Mouse (Mus musculus) midbrain, embryonic 16.5 days (tissue): ENCODE measurements around the gene Plppr1. TPM values are rescaled to one million over a fixed set of nuclear protein-coding genes. Genes with fewer than 3 reads are reported as not detected.
A peak's percentile ranks its signal among the peaks of the same experiment; 100 is the strongest.

Experiments used
- ATAC-seq: fragments of 200-750 bp; cut with Nextera tagmentation; 2 replicates; pipeline ENCODE4 v1.8.0; 2017; ENCODE audit warnings: moderate TSS enrichment
- H3K27ac ChIP-seq: fragments of 300-500 bp; sonication (generic); 2 replicates; pipeline ENCODE4 v1.5.1; 2014; ENCODE audit warnings: mild to moderate bottlenecking, low read length, mixed read lengths
- H3K27me3 ChIP-seq: fragments of 300-500 bp; sonication (generic); 2 replicates; pipeline ENCODE4 v1.6.1; 2014; ENCODE audit warnings: low read depth, low read length, mixed read lengths; ENCODE audit not compliant: control insufficient read depth, insufficient read depth
- H3K36me3 ChIP-seq: fragments of 300-500 bp; sonication (generic); 2 replicates; pipeline ENCODE4 v1.6.1; 2014; ENCODE audit warnings: mild to moderate bottlenecking, low read length, moderate library complexity, mixed read lengths; ENCODE audit not compliant: control insufficient read depth, insufficient read depth
- H3K4me1 ChIP-seq: fragments of 300-500 bp; sonication (generic); 2 replicates; pipeline ENCODE4 v1.6.1; 2014; ENCODE audit warnings: mild to moderate bottlenecking, low read length, mixed read lengths; ENCODE audit not compliant: control insufficient read depth, insufficient read depth
- H3K4me2 ChIP-seq: fragments of 300-500 bp; sonication (generic); 2 replicates; pipeline ENCODE4 v1.6.1; 2014; ENCODE audit warnings: mild to moderate bottlenecking, low read length, mixed read lengths
- H3K4me3 ChIP-seq: fragments of 300-500 bp; sonication (generic); 2 replicates; pipeline ENCODE4 v1.5.1; 2014; ENCODE audit warnings: low read depth, mild to moderate bottlenecking, low read length, moderate library complexity, mixed read lengths
- H3K9ac ChIP-seq: fragments of 300-500 bp; sonication (generic); 2 replicates; pipeline ENCODE4 v1.6.1; 2014; ENCODE audit warnings: low read depth, low read length, mixed read lengths
- H3K9me3 ChIP-seq: fragments of 300-500 bp; sonication (generic); replicated peaks from 2 replicates; pipeline ENCODE4 v1.6.1; 2014; ENCODE audit warnings: mild to moderate bottlenecking, low read length, mixed read lengths; ENCODE audit not compliant: control insufficient read depth, poor library complexity, severe bottlenecking
- WGBS: fragments of 180-500 bp; shearing (Covaris S2); extraction: QIAGEN DNeasy Blood & Tissue Kit; methylation state at CpG from one replicate; pipeline ENCODE4 v1.1.7; 2014; 5-methylcytosine and 5-hydroxymethylcytosine counted together
- polyA plus RNA-seq: library from polyadenylated mRNA; unstranded; fragments of >200 nt; fragmentation: Nextera tagmentation; extraction: Ambion mirVana; gene quantifications from 2 replicates; pipeline ENCODE4 v1.2.1, GENCODE M21; 2015

The Plppr1 gene
- polyA plus RNA-seq, 1 experiment from 2014 or later, result 65.9 TPM

- ATAC-seq, result peak; percentile 92
- H3K9ac ChIP-seq, result peak overlapping the region; percentile 87
- under 1% methylated on average over 60 of the region's 62 CpGs for WGBS
- peaks cover 29% of the 10 kb centered on the region for H3K4me1 ChIP-seq
- peak overlapping the region; percentile 89 for H3K27ac ChIP-seq
- H3K4me3 ChIP-seq, result peak overlapping the region; percentile 65
- no peaks in the 10 kb centered on the region for H3K9me3 ChIP-seq
- H3K4me2 ChIP-seq, result peak overlapping the region; percentile 67
- H3K36me3 ChIP-seq, result no peaks in the 10 kb centered on the region
- H3K27me3 ChIP-seq, result no peaks in the 10 kb centered on the region
Observed at GRCm38 (mm10) chr4:49059402-49060381, 619 bp downstream of the Plppr1 start.

DNA sequence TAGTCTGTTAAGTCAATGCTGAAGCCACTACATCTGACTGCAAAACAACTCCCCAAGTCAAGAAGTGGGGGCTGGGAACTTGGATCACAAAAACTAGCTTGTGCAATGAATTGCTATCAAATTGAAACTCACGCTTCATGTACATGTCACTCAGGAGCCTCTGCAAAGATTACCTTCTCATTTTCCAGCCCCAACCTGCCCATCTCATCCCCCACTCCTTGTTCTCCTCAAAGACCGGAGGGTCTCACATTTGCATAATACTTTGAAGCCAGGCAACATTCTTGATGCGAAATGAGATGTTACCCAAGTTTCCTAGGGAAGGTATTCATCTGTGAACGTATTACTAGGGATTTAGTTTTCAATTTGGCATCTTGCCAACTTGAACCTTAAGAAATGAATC lies 10.4 kb downstream of the Plppr1 start:
- Histone ChIP-seq H3K4me3 (no peak overlapping the region), H3K27me3 (no peaks in the 10 kb centered on the region), H3K4me1 (0 out of 2 replicates have a peak, but pooled peaks cover 2% of the 10 kb centered on the region), H3K9ac (no peak overlapping the region), H3K27ac (no peak overlapping the region), H3K9me3 (no peaks in the 10 kb centered on the region), H3K36me3 (no peaks in the 10 kb centered on the region), H3K4me2 (no peak overlapping the region)
- 47% methylated on average over 4 of the region's 4 CpGs for whole genome bisulfite sequencing
- ATAC-seq, result no peak

DNA sequence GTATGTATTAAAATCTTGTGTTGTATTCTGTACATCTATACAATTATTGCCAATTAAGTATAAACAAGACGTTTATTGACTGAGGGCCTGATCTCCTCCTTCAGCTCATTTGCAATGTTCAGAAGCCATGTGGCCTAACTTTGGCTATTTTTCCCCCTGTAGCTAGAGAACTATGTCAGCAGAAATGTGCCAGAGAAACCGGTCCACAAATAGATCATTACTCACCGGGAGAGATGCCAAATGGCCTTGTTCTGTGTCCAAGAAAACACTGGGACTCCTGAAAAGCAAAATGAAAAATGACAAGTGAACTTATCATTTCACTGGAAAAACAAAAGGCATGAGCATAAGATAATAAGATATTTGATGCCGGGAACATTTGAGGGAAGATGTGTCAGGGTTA lies 13.8 kb downstream of the Plppr1 start:
- no peak overlapping the region for H3K4me2 ChIP-seq
- 89% methylated on average over 4 of the region's 4 CpGs for WGBS
- ATAC-seq, result no peak

DNA sequence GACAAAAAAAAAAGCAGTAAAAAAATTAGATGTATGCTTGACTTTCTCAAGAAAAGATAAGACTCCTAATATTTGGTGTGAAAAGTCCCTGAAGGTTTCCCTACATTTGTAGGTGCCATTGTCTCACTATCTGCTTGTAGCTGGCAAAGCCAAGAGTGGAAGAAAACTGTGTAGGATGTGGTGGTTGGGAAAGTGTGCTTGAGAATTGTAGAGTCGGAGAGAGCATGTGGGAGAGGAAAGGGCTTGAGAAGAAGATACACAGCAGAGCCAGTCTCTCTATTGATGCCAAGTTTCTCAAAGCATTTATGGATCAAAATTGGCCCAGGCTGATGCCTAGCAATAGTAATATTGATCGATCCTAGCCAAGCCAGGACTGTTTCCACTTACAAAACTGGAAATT lies 16.8 kb downstream of the Plppr1 start:
- no peak overlapping the region for H3K27ac ChIP-seq
- H3K27me3 ChIP-seq, result no peaks in the 10 kb centered on the region
- H3K4me3 ChIP-seq, result no peak overlapping the region
- H3K36me3 ChIP-seq, result no peaks in the 10 kb centered on the region
- H3K9me3 ChIP-seq, result no peaks in the 10 kb centered on the region
- H3K4me2 ChIP-seq, result no peak overlapping the region
- H3K9ac ChIP-seq, result no peak overlapping the region
- no peak for ATAC-seq
- 95% methylated on average over 2 of the region's 2 CpGs for WGBS
- H3K4me1 ChIP-seq, result peaks cover 14% of the 10 kb centered on the region

More for the DNA sequence above, 13.8 kb downstream of the Plppr1 start:
- Histone ChIP-seq H3K27me3 (no peaks in the 10 kb centered on the region), H3K9me3 (no peaks in the 10 kb centered on the region), H3K4me1 (no peaks in the 10 kb centered on the region), H3K36me3 (no peaks in the 10 kb centered on the region), H3K27ac (no peak overlapping the region), H3K9ac (no peak overlapping the region), H3K4me3 (no peak overlapping the region)

GRCm38 (mm10) chr4:49079399-49079798 lies 20.3 kb downstream of the Plppr1 start:
- no peak overlapping the region for H3K27ac ChIP-seq
- no peaks in the 10 kb centered on the region for H3K27me3 ChIP-seq
- H3K4me3 ChIP-seq, result no peak overlapping the region
- no peak overlapping the region for H3K9ac ChIP-seq
- peaks cover 14% of the 10 kb centered on the region for H3K4me1 ChIP-seq
- H3K4me2 ChIP-seq, result no peak overlapping the region
- ATAC-seq, result no peak
- WGBS, result 8% methylated on average over 1 of the region's 1 CpGs
- no peaks in the 10 kb centered on the region for H3K9me3 ChIP-seq
- no peaks in the 10 kb centered on the region for H3K36me3 ChIP-seq

DNA sequence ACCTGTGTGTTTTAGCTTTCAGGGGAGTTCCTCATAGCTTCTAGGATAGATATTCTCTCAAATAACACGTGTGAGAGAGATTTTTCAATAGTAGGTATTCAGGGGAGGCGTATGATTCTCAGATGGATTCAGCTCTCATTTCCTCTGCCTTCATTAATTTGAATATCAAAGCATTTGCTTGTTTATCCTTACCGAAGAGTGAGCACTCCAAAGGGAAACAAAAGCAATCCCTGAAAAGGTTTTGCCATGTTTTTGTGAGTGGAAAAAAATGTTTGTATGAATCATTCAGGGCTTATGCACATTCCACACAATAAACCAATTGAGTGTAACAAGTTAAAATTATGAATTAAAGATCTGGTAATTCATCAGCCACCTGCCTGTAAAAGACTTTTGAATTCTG lies 29.1 kb downstream of the Plppr1 start:
- 15% methylated on average over 3 of the region's 3 CpGs for WGBS
- Histone ChIP-seq H3K27me3 (no peaks in the 10 kb centered on the region), H3K36me3 (no peaks in the 10 kb centered on the region), H3K9me3 (no peaks in the 10 kb centered on the region), H3K9ac (no peak overlapping the region), H3K27ac (no peak overlapping the region), H3K4me3 (no peak overlapping the region), H3K4me1 (no peaks in the 10 kb centered on the region), H3K4me2 (no peak overlapping the region)
- 0 out of 2 replicates have a peak, but pooled peaks have one; percentile 54 for ATAC-seq

DNA sequence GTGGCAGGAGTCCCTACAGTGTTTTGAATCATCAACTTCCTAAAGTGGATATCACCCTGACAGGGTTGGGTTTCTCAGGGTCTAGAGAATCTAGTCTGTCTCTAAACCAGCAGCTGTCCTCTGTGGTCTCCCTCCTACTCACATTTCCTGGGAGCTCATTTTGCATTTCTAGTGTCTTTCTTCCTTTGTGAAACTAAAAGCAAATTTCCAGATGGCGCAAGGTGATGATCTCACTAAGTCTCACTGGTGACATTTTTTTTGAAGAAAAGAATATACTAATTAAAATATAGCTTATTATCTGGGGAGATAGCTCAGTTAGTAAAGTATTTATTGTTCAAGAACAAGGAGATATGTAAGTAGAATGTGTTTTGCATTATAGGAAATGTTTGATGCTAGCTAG lies 31.4 kb downstream of the Plppr1 start:
- Histone ChIP-seq H3K4me1 (no peaks in the 10 kb centered on the region), H3K27me3 (no peaks in the 10 kb centered on the region), H3K27ac (no peak overlapping the region), H3K9me3 (no peaks in the 10 kb centered on the region), H3K4me2 (no peak overlapping the region), H3K4me3 (no peak overlapping the region), H3K9ac (no peak overlapping the region), H3K36me3 (no peaks in the 10 kb centered on the region)
- WGBS, result 97% methylated on average over 1 of the region's 1 CpGs
- no peak for ATAC-seq

DNA sequence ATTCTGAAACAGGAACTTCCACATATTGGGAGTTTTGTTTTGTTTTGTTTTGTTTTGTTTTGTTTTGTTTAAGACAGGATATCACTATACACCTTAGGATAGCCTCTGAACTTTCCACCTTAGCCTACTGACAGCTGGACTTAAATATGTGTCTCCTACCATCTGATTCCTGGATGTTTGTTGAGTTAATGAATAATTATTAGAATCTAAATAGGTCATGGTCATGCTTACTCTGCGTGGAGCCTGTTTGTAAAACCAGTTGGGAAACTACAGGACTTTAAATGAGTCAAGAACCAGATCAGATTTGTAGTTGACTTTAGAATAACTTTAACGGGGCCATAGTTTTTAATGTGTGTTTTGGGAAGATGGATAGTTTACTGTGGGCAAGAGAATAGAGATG lies 40.4 kb downstream of the Plppr1 start:
- no peak overlapping the region for H3K9ac ChIP-seq
- no peaks in the 10 kb centered on the region for H3K27me3 ChIP-seq
- WGBS, result 86% methylated on average over 2 of the region's 2 CpGs
- H3K4me2 ChIP-seq, result no peak overlapping the region
- H3K27ac ChIP-seq, result no peak overlapping the region
- no peaks in the 10 kb centered on the region for H3K36me3 ChIP-seq
- H3K4me3 ChIP-seq, result no peak overlapping the region
- H3K4me1 ChIP-seq, result peaks cover 16% of the 10 kb centered on the region
- H3K9me3 ChIP-seq, result no peaks in the 10 kb centered on the region
- no peak for ATAC-seq
